Mouse (Mus musculus) heart, adult 2 months (tissue): ENCODE data around the gene Slc48a1.

ENCODE experiments used
- CTCF ChIP-seq: fragments of 200-600 bp; IDR thresholded peaks from 2 replicates; pipeline ENCODE4 v1.8.1; 2022; ENCODE audit warnings: antibody characterized with exemption, mild to moderate bottlenecking, moderate library complexity
- EP300 ChIP-seq: fragments of 200-500 bp; IDR thresholded peaks from 2 replicates; pipeline ENCODE4 v1.6.1; 2011; ENCODE audit warnings: low read depth, low read length, control low read depth; ENCODE audit not compliant: insufficient read depth
- POLR2A ChIP-seq: fragments of 200-500 bp; IDR thresholded peaks from 2 replicates; pipeline ENCODE4 v1.6.1; 2011; ENCODE audit warnings: mild to moderate bottlenecking, low read depth, low read length, control low read depth; ENCODE audit not compliant: insufficient read depth

- TF ChIP-seq EP300: no peak
- TF ChIP-seq POLR2A: no peak
- TF ChIP-seq CTCF: no peak
Measured at GRCm38 (mm10) chr15:97742074-97742473, 36.2 kb upstream of the Slc48a1 start.
